Comparison of ENCODE assay signal across 8 mouse cellular contexts in the genomic region with DNA sequence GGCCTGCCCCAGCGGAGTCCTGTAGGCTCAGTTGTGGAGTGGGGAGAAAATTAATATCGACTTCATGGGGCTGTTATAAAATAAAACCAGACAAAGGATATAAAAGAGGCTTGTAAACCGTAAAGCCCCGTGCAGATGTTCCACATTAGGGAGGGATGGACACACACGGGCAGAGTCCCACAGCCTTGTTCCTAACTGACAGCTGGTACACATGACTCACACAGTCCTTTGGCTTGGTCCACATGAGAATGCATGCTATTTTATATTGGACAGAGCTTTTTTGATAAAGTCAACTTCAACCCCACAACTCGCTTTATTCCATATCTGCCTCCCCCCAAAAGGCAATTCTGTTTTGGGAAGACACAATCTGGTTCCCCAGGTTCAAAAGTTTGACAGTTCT. TPM values are rescaled to one million over a fixed set of nuclear protein-coding genes. Genes with fewer than 3 reads are reported as not detected.
DNase-seq lines count a peak whose midpoint lies in the region; ATAC-seq and TF ChIP-seq lines count a peak whose summit lies in the region.

No protein-coding gene starts in this region.

- H3K27me3 ChIP-seq in embryonic facial prominence, embryonic 13.5 days = no peaks in the 10 kb centered on the region
- H3K27me3 ChIP-seq in hindbrain, postnatal 0 days (ENCODE audit: insufficient read depth, low read length) = no peaks in the 10 kb centered on the region
- H3K27me3 ChIP-seq in myocyte (ENCODE audit: control insufficient read depth, insufficient read depth, insufficient read length) = no peaks in the 10 kb centered on the region

- H3K4me2 ChIP-seq in embryonic facial prominence, embryonic 13.5 days = peak overlapping the region; percentile 24
- H3K4me2 ChIP-seq in hindbrain, postnatal 0 days (ENCODE audit: low read depth, low read length) = no peak overlapping the region
- peak overlapping the region; percentile 85 for H3K4me2 ChIP-seq in myocyte (ENCODE audit: low read depth)

- H3K36me3 ChIP-seq in embryonic facial prominence, embryonic 13.5 days = 0 out of 2 replicates have a peak, but pooled peaks cover 4% of the 10 kb centered on the region
- no peaks in the 10 kb centered on the region for H3K36me3 ChIP-seq in hindbrain, postnatal 0 days (ENCODE audit: insufficient read depth, low read length)
- peaks cover 5% of the 10 kb centered on the region for H3K36me3 ChIP-seq in myocyte (ENCODE audit: control insufficient read depth, insufficient read depth)

- 0 out of 2 replicates have a peak overlapping the region, but pooled peaks have one; percentile 0 for H3K9ac ChIP-seq in embryonic facial prominence, embryonic 13.5 days
- no peak overlapping the region for H3K9ac ChIP-seq in hindbrain, postnatal 0 days (replicated peaks; ENCODE audit: low read length)

- peaks cover 64% of the 10 kb centered on the region for H3K4me1 ChIP-seq in embryonic facial prominence, embryonic 13.5 days
- H3K4me1 ChIP-seq in hindbrain, postnatal 0 days (ENCODE audit: insufficient read depth, low read length) = peaks cover 27% of the 10 kb centered on the region

- TF ChIP-seq POLR2A in myocyte (IDR thresholded peaks at IDR 0.05; ENCODE audit: insufficient read length, low read depth) = no peak

- TF ChIP-seq CTCF in hindbrain, postnatal 0 days (IDR thresholded peaks at IDR 0.05; ENCODE audit: low read depth) = no peak

- peak; percentile 13 for DNase-seq in kidney, postnatal 10 days
- no peak for DNase-seq in kidney, postnatal 25 days
- peak; percentile 34 for DNase-seq in hindbrain, postnatal 0 days (ENCODE audit: low spot score)
- no peak for DNase-seq in thymus, postnatal 36 days
- no peak for DNase-seq in left cerebral cortex, postnatal 4 days

- no peak for ATAC-seq in embryonic facial prominence, embryonic 13.5 days (ENCODE audit: insufficient number of reproducible peaks, insufficient read depth, low FRiP score, low TSS enrichment, low read depth)
- ATAC-seq in hindbrain, postnatal 0 days = no peak; the same call in 1 of the 2 replicates
- ATAC-seq in erythroid progenitor cell, adult 5-6 weeks (replicated peaks; ENCODE audit: low FRiP score, poor library complexity, severe bottlenecking) = no peak

- peaks cover 58% of the 10 kb centered on the region for H3K79me2 ChIP-seq in myocyte (ENCODE audit: control insufficient read depth, insufficient read depth)

- intact Hi-C loops in left cerebral cortex, postnatal 4 days (cut with DNase I) = no loop called here

- peak overlapping the region; percentile 51 for H3K27ac ChIP-seq in embryonic facial prominence, embryonic 13.5 days
- peak overlapping the region; percentile 32 for H3K27ac ChIP-seq in hindbrain, postnatal 0 days

- peaks cover 4% of the 10 kb centered on the region for H3K9me3 ChIP-seq in embryonic facial prominence, embryonic 13.5 days
- H3K9me3 ChIP-seq in hindbrain, postnatal 0 days (ENCODE audit: low read length) = no peaks in the 10 kb centered on the region

- no peak overlapping the region for H3K4me3 ChIP-seq in embryonic facial prominence, embryonic 13.5 days
- H3K4me3 ChIP-seq in hindbrain, postnatal 0 days (ENCODE audit: low read length) = no peak overlapping the region
- H3K4me3 ChIP-seq in myocyte = no peak overlapping the region

- 32% methylated on average over 6 of the region's 6 CpGs for WGBS in embryonic facial prominence, embryonic 13.5 days
- 38% methylated on average over 6 of the region's 6 CpGs for WGBS in hindbrain, postnatal 0 days

- H3ac ChIP-seq in myocyte (ENCODE audit: control insufficient read depth, insufficient read length) = no peak overlapping the region

TF ChIP-seq in myocyte, 11 proteins besides CTCF, POLR2A, EP300 and RAD21:
- peak; percentile 33 for TF ChIP-seq MAX (IDR thresholded peaks at IDR 0.05; ENCODE audit: low read depth)
- TF ChIP-seq TCF3 (IDR thresholded peaks at IDR 0.05; ENCODE audit: insufficient read length, low read depth) = peak; percentile 37
- TF ChIP-seq USF1 (IDR thresholded peaks at IDR 0.05; ENCODE audit: low read depth) = no peak
- peak; percentile 37 to 72 (median 64) for TF ChIP-seq MYOG (IDR thresholded peaks at IDR 0.05; ENCODE audit: control insufficient read depth in 1 of 3, insufficient read depth in 1 of 3, insufficient read length in 2 of 3, low read depth in 2 of 3)
- TF ChIP-seq TCF12 (IDR thresholded peaks at IDR 0.05; ENCODE audit: insufficient read depth, poor library complexity, severe bottlenecking) = peak; percentile 43
- no peak for TF ChIP-seq POLR2AphosphoS2 (IDR thresholded peaks at IDR 0.05; ENCODE audit: insufficient read length, low read depth)
- peak; percentile 28 to 92 (median 89) for TF ChIP-seq MYOD1 (IDR thresholded peaks at IDR 0.05; ENCODE audit: control insufficient read depth in 1 of 3, insufficient read length in 2 of 3, low read depth in 2 of 3)

RNA-seq across cellular contexts. Expression of a gene that starts 59.6 kb away (rescaled TPM):
- polyA plus RNA-seq in embryonic facial prominence, embryonic 13.5 days (2015; fragmentation: Nextera tagmentation; extraction: Ambion mirVana) = 3.8 and 4.2 TPM in 2 replicates
- 29.0 and 33.6 TPM in 2 replicates for total RNA-seq in hindbrain, postnatal 0 days (2014; rRNA removed)
- polyA plus RNA-seq in hindbrain, postnatal 0 days (2015; fragmentation: Nextera tagmentation; extraction: Ambion mirVana) = 5.5 and 6.1 TPM in 2 replicates
- 46.3 TPM for polyA plus RNA-seq in myocyte (2012; fragmentation: generic; extraction: Trizol)
- total RNA-seq in left cerebral cortex, postnatal 4 days (2021) = 10 to 100 TPM; 23.0 to 25.6 TPM
- 1.3 TPM in 1 of 2 replicates, not detected in the other for total RNA-seq in erythroid progenitor cell, adult 5-6 weeks (2015; ENCODE audit: low replicate concordance)
- 1.5 and 6.5 TPM in 2 replicates for total RNA-seq in erythroid progenitor cell, adult 5-6 weeks (2017; ENCODE audit: low replicate concordance)

Comparison
In these comparisons a context has a peak if more than half of its experiments do, and no peak if none do; other contexts are left out.
1. DNase-seq: peak in kidney, postnatal 10 days (single experiment) and hindbrain, postnatal 0 days (single experiment); none in kidney, postnatal 25 days (0 of 2), thymus, postnatal 36 days (0 of 2) and left cerebral cortex, postnatal 4 days (single experiment).